Mouse (Mus musculus) brain, embryonic 14.5 days (tissue): Measurements from ENCODE around the gene Ccl26. TPM values are rescaled to one million over a fixed set of nuclear protein-coding genes. Genes with fewer than 3 reads are reported as not detected.

Experiments
- DNase-seq: peaks from one replicate; pipeline ENCODE4 v3.0.0-alpha.2; 2011; ENCODE audit warnings: low read depth
- CTCF ChIP-seq: fragments of 200-500 bp; IDR thresholded peaks from 2 replicates; pipeline ENCODE4 v1.5.1; 2012; ENCODE audit warnings: inconsistent platforms, mild to moderate bottlenecking, moderate library complexity, borderline replicate concordance; ENCODE audit not compliant: insufficient read depth, insufficient read length; ENCODE audit errors: extremely low read depth
- POLR2A ChIP-seq: fragments of 200-500 bp; IDR thresholded peaks from 2 replicates; pipeline ENCODE4 v1.6.1; 2012; ENCODE audit warnings: mild to moderate bottlenecking, inconsistent platforms, borderline replicate concordance; ENCODE audit not compliant: poor library complexity, insufficient read depth, insufficient read length, severe bottlenecking; ENCODE audit errors: extremely low read depth
- polyA plus RNA-seq: library from polyadenylated mRNA; depleted of rRNA; stranded (reverse); fragments of >200 nt; gene quantifications from 2 replicates; pipeline ENCODE4 v1.2.3, GENCODE M21; 2012; rRNA removed

Ccl26 gene
- polyA plus RNA-seq, 1 experiment = not detected

DNA sequence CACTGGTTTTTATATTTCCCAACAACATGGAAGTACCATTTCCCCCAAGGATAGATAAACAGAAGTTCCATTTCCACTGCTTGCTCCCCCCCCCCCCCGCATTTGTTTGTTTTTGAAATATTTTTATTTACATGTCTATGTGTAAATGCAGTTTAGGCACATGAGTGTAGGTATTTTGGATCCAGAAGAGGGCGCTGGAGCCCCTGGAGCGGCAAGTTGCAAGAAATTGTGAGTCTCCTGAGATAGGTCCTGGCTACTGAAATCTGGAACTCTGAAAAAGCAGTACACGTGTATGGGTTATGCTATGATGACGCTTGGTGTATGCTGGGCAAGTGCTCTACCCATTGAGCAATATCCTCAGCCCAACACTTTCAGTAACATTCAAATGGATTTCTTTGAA is 52.3 kb downstream of the Ccl26 start:
- no peak for DNase-seq
- TF ChIP-seq POLR2A = no peak
- TF ChIP-seq CTCF = no peak

Other genes with a start within 250 kb of the Ccl26 start
- 0.06 and 0.40 TPM in 2 replicates for gene Fkbp6, start 213.5 kb downstream of the Ccl26 start, polyA plus RNA-seq
- not detected in 2 replicates for gene Trim50, start 210.3 kb downstream of the Ccl26 start, polyA plus RNA-seq
- gene Nsun5, start 193.6 kb downstream of the Ccl26 start, polyA plus RNA-seq = 44.4 and 62.2 TPM in 2 replicates
- gene Pom121, start 169.0 kb downstream of the Ccl26 start, polyA plus RNA-seq = 21.7 and 45.5 TPM in 2 replicates
- 44.0 and 58.5 TPM in 2 replicates for gene Hip1, start 18.4 kb downstream of the Ccl26 start, polyA plus RNA-seq
- gene Ccl24, start 9.5 kb upstream of the Ccl26 start, polyA plus RNA-seq = 0.97 and 1.3 TPM in 2 replicates
- gene Rhbdd2, start 69.0 kb upstream of the Ccl26 start, polyA plus RNA-seq = 42.5 and 64.4 TPM in 2 replicates
- gene Por, start 106.5 kb upstream of the Ccl26 start, polyA plus RNA-seq = 145 and 162 TPM in 2 replicates
- gene Tmem120a, start 180.9 kb upstream of the Ccl26 start, polyA plus RNA-seq = 36.9 and 39.3 TPM in 2 replicates
- gene Styxl1, start 214.8 kb upstream of the Ccl26 start, polyA plus RNA-seq = 0.08 and 0.15 TPM in 2 replicates
- 476 and 499 TPM in 2 replicates for gene Mdh2, start 214.9 kb upstream of the Ccl26 start, polyA plus RNA-seq
- gene Srrm3, start 243.3 kb upstream of the Ccl26 start, polyA plus RNA-seq = 57.1 and 82.6 TPM in 2 replicates